Mouse (Mus musculus) MEL (cell line): ENCODE measurements around the gene Sec1. TPM values are rescaled to one million over a fixed set of nuclear protein-coding genes. Genes with fewer than 3 reads are reported as not detected.
A peak's percentile ranks its signal among the peaks of the same experiment; 100 is the strongest.

Experiments
- DNase-seq: peaks from one replicate; pipeline ENCODE4 v3.0.0; 2011; ENCODE audit warnings: low read depth, low spot score
- H3K27ac ChIP-seq: 2 replicates; pipeline ENCODE4 v1.5.1; 2012; ENCODE audit warnings: low read depth, mild to moderate bottlenecking, control low read depth, low read length, moderate library complexity; ENCODE audit not compliant: control insufficient read depth
- H3K27me3 ChIP-seq, 2 experiments: fragments of 150-350 bp in 1 of 2; sonication (generic) in 1 of 2; 2 replicates each; pipeline ENCODE4 v1.6.1; 2012; ENCODE audit warnings: low read length in 2 of 2, mild to moderate bottlenecking in 2 of 2, improper control_type of control experiment in 1 of 2, moderate library complexity in 1 of 2; ENCODE audit not compliant: insufficient read depth in 2 of 2, control insufficient read depth in 1 of 2
- H3K36me3 ChIP-seq, 2 experiments: 2 replicates each; pipeline ENCODE4 v1.6.1; 2012 to 2014; ENCODE audit warnings: low read length in 2 of 2, improper control_type of control experiment in 1 of 2, inconsistent platforms in 1 of 2, mild to moderate bottlenecking in 1 of 2; ENCODE audit not compliant: insufficient read depth in 2 of 2, control insufficient read depth in 1 of 2
- H3K4me1 ChIP-seq, 2 experiments: fragments of 150-350 bp in 1 of 2; sonication (generic) in 1 of 2; 2 replicates each; pipeline ENCODE4 v1.6.1; 2012; ENCODE audit warnings: low read length in 2 of 2, improper control_type of control experiment in 1 of 2, mild to moderate bottlenecking in 1 of 2; ENCODE audit not compliant: insufficient read depth in 2 of 2, control insufficient read depth in 1 of 2
- H3K4me3 ChIP-seq, 2 experiments: fragments of 150-350 bp in 1 of 2; sonication (generic) in 1 of 2; 2 replicates each; pipeline ENCODE4 v1.5.1; 2012; ENCODE audit warnings: low read depth in 2 of 2, low read length in 2 of 2, mild to moderate bottlenecking in 2 of 2, moderate library complexity in 2 of 2, control low read depth in 1 of 2, improper control_type of control experiment in 1 of 2; ENCODE audit not compliant: control insufficient read depth in 1 of 2, insufficient read depth in 1 of 2
- H3K79me2 ChIP-seq: 2 replicates; pipeline ENCODE4 v1.6.1; 2012; ENCODE audit warnings: mild to moderate bottlenecking, low read length, moderate library complexity; ENCODE audit not compliant: control insufficient read depth, poor library complexity, insufficient read depth
- H3K9ac ChIP-seq: 2 replicates; pipeline ENCODE4 v1.6.1; 2012; ENCODE audit warnings: low read depth, mild to moderate bottlenecking, control low read depth, low read length, moderate library complexity; ENCODE audit not compliant: control insufficient read depth, poor library complexity, severe bottlenecking
- H3K9me3 ChIP-seq: fragments of 150-350 bp; sonication (generic); replicated peaks from 2 replicates; pipeline ENCODE4 v1.6.1; 2012; ENCODE audit warnings: mild to moderate bottlenecking, low read length, improper control_type of control experiment, moderate library complexity; ENCODE audit not compliant: insufficient read depth
- BHLHE40 ChIP-seq: IDR thresholded peaks from 2 replicates; pipeline ENCODE4 v1.6.1; 2012; ENCODE audit warnings: low read depth, mild to moderate bottlenecking, inconsistent platforms, low read length, improper control_type of control experiment, borderline replicate concordance
- CHD1 ChIP-seq: IDR thresholded peaks from 2 replicates; pipeline ENCODE4 v1.6.1; 2012; ENCODE audit warnings: low read depth, mild to moderate bottlenecking, inconsistent platforms, low read length, improper control_type of control experiment
- CHD2 ChIP-seq: IDR thresholded peaks from 2 replicates; pipeline ENCODE4 v1.6.1; 2011; ENCODE audit warnings: low read length, improper control_type of control experiment
- ELF1 ChIP-seq: IDR thresholded peaks from 2 replicates; pipeline ENCODE4 v1.6.1; 2014; ENCODE audit warnings: low read depth, mild to moderate bottlenecking, inconsistent platforms, low read length, improper control_type of control experiment, moderate library complexity
- EP300 ChIP-seq, 2 experiments: IDR thresholded peaks; 2 replicates each; pipeline ENCODE4 v1.6.1; 2011; ENCODE audit warnings: improper control_type of control experiment in 2 of 2, low read length in 2 of 2, low read depth in 1 of 2, mild to moderate bottlenecking in 1 of 2
- ETS1 ChIP-seq: IDR thresholded peaks from 2 replicates; pipeline ENCODE4 v1.6.1; 2012; ENCODE audit warnings: low read depth, mild to moderate bottlenecking, inconsistent platforms, low read length, improper control_type of control experiment, moderate library complexity
- GABPA ChIP-seq: IDR thresholded peaks from 2 replicates; pipeline ENCODE4 v1.6.1; 2012; ENCODE audit warnings: low read depth, mild to moderate bottlenecking, inconsistent platforms, low read length, improper control_type of control experiment, moderate library complexity
- HCFC1 ChIP-seq: IDR thresholded peaks from 2 replicates; pipeline ENCODE4 v1.6.1; 2012; ENCODE audit warnings: low read depth, mild to moderate bottlenecking, inconsistent platforms, low read length, improper control_type of control experiment, moderate library complexity
- JUND ChIP-seq: IDR thresholded peaks from 2 replicates; pipeline ENCODE4 v1.6.1; 2011; ENCODE audit warnings: low read depth, mild to moderate bottlenecking, improper control_type of control experiment, low read length
- KAT2A ChIP-seq: conservative IDR thresholded peaks from 2 replicates; pipeline ENCODE4 v1.6.1; 2012; ENCODE audit warnings: low read depth, low read length, improper control_type of control experiment, inconsistent platforms
- MAX ChIP-seq: IDR thresholded peaks from 2 replicates; pipeline ENCODE4 v1.6.1; 2011; ENCODE audit warnings: low read length, improper control_type of control experiment
- MAZ ChIP-seq: IDR thresholded peaks from 2 replicates; pipeline ENCODE4 v1.6.1; 2012; ENCODE audit warnings: low read depth, mild to moderate bottlenecking, inconsistent platforms, low read length, improper control_type of control experiment
- MXI1 ChIP-seq: IDR thresholded peaks from 2 replicates; pipeline ENCODE4 v1.6.1; 2011; ENCODE audit warnings: mild to moderate bottlenecking, low read depth, low read length, improper control_type of control experiment
- MYB ChIP-seq: IDR thresholded peaks from 2 replicates; pipeline ENCODE4 v1.6.1; 2011; ENCODE audit warnings: mild to moderate bottlenecking, low read depth, low read length, improper control_type of control experiment
- MYC ChIP-seq: IDR thresholded peaks from 2 replicates; pipeline ENCODE4 v1.6.1; 2011; ENCODE audit warnings: low read depth, mild to moderate bottlenecking, low read length, improper control_type of control experiment, moderate library complexity
- NELFE ChIP-seq: IDR thresholded peaks from 2 replicates; pipeline ENCODE4 v1.6.1; 2011; ENCODE audit warnings: low read depth, low read length, improper control_type of control experiment
- NRF1 ChIP-seq: IDR thresholded peaks from 2 replicates; pipeline ENCODE4 v1.6.1; 2014; ENCODE audit warnings: low read depth, mild to moderate bottlenecking, inconsistent platforms, low read length, improper control_type of control experiment, moderate library complexity; ENCODE audit not compliant: poor library complexity, insufficient read depth, severe bottlenecking
- POLR2A ChIP-seq, 2 experiments: IDR thresholded peaks; 2 replicates each; pipeline ENCODE4 v1.6.1; 2011 to 2012; ENCODE audit warnings: low read length in 2 of 2, mild to moderate bottlenecking in 2 of 2, control low read depth in 1 of 2, improper control_type of control experiment in 1 of 2, low read depth in 1 of 2, moderate library complexity in 1 of 2; ENCODE audit not compliant: control insufficient read depth in 1 of 2, insufficient read depth in 1 of 2, poor library complexity in 1 of 2
- POLR2AphosphoS2 ChIP-seq: IDR thresholded peaks from 2 replicates; pipeline ENCODE4 v1.6.1; 2011; ENCODE audit warnings: low read length, improper control_type of control experiment
- POLR2AphosphoS5 ChIP-seq: IDR thresholded peaks from 2 replicates; pipeline ENCODE4 v1.6.1; 2012; ENCODE audit warnings: low read depth, borderline replicate concordance, mild to moderate bottlenecking, inconsistent platforms, low read length, moderate library complexity, mixed read lengths
- RCOR1 ChIP-seq: IDR thresholded peaks from 2 replicates; pipeline ENCODE4 v1.6.1; 2012; ENCODE audit warnings: low read depth, mild to moderate bottlenecking, inconsistent platforms, low read length, improper control_type of control experiment
- SIN3A ChIP-seq: IDR thresholded peaks from 2 replicates; pipeline ENCODE4 v1.6.1; 2012; ENCODE audit warnings: low read length, improper control_type of control experiment, inconsistent platforms
- SMC3 ChIP-seq: IDR thresholded peaks from 2 replicates; pipeline ENCODE4 v1.6.1; 2011; ENCODE audit warnings: low read depth, low read length, improper control_type of control experiment
- TBP ChIP-seq: IDR thresholded peaks from 2 replicates; pipeline ENCODE4 v1.8.0; 2011; ENCODE audit warnings: low read depth, low read length, improper control_type of control experiment
- TCF12 ChIP-seq: IDR thresholded peaks from 2 replicates; pipeline ENCODE4 v1.6.1; 2014; ENCODE audit warnings: low read depth, mild to moderate bottlenecking, inconsistent platforms, low read length, improper control_type of control experiment, moderate library complexity
- UBTF ChIP-seq: IDR thresholded peaks from 2 replicates; pipeline ENCODE4 v1.6.1; 2012; ENCODE audit warnings: low read depth, mild to moderate bottlenecking, inconsistent platforms, low read length, improper control_type of control experiment, moderate library complexity, borderline replicate concordance; ENCODE audit not compliant: insufficient read depth
- USF1 ChIP-seq: IDR thresholded peaks from 2 replicates; pipeline ENCODE4 v1.6.1; 2014; ENCODE audit warnings: low read depth, mild to moderate bottlenecking, inconsistent platforms, low read length, improper control_type of control experiment, moderate library complexity
- USF2 ChIP-seq, 2 experiments: IDR thresholded peaks; 2 replicates each; pipeline ENCODE4 v1.6.1; 2011 to 2012; ENCODE audit warnings: improper control_type of control experiment in 2 of 2, low read length in 2 of 2, borderline replicate concordance in 1 of 2, inconsistent platforms in 1 of 2, low read depth in 1 of 2, mild to moderate bottlenecking in 1 of 2; ENCODE audit not compliant: insufficient read depth in 1 of 2
- ZC3H11A ChIP-seq: IDR thresholded peaks from 2 replicates; pipeline ENCODE4 v1.6.1; 2012; ENCODE audit warnings: low read depth, mild to moderate bottlenecking, inconsistent platforms, low read length, improper control_type of control experiment
- ZKSCAN1 ChIP-seq: IDR thresholded peaks from 2 replicates; pipeline ENCODE4 v1.6.1; 2012; ENCODE audit warnings: low read depth, mild to moderate bottlenecking, inconsistent platforms, low read length, improper control_type of control experiment, moderate library complexity
- ZMIZ1 ChIP-seq: IDR thresholded peaks from 2 replicates; pipeline ENCODE4 v1.6.1; 2012; ENCODE audit warnings: low read depth, mild to moderate bottlenecking, inconsistent platforms, low read length, improper control_type of control experiment, moderate library complexity
- polyA plus RNA-seq, 2 experiments: library from polyadenylated mRNA; stranded (reverse) in 1 of 2; unstranded in 1 of 2; fragments of >175 nt in 1 of 2; fragments of >200 nt in 1 of 2; gene quantifications; 2 replicates each; pipeline versions ENCODE4 v1.2.1 to v1.2.4; 2012; ENCODE audit warnings: low replicate concordance in 2 of 2, low read depth in 1 of 2; ENCODE audit not compliant: insufficient read length in 2 of 2, insufficient read depth in 1 of 2, missing spikeins in 1 of 2
- total RNA-seq: library from RNA; depleted of rRNA; stranded (reverse); fragments of 300-350 nt; gene quantifications from 2 replicates; pipeline ENCODE4 v1.2.3, GENCODE M21; 2012

The Sec1 gene
- total and polyA plus RNA-seq, 3 experiments, result not detected

GRCm38 (mm10) chr7:45707375-45707967 lies 13.3 kb upstream of the Sec1 start (continued):
- TF ChIP-seq TBP (peak; percentile 76), BHLHE40 (peak; percentile 97), ETS1 (peak; percentile 68), USF2 (IDR thresholded peaks at IDR 0.05; ENCODE audit: borderline replicate concordance in 1 of 2, insufficient read depth in 1 of 2, low read depth in 1 of 2, low read length in 2 of 2) (peak in 1 of 2 experiments; percentile 81; a peak in 2 of 4 replicates), POLR2AphosphoS2 (peak; percentile 89), MXI1 (peak; percentile 95), EP300 (IDR thresholded peaks at IDR 0.05; ENCODE audit: low read depth in 1 of 2, low read length in 2 of 2) (no peak; a peak in 1 of 4 replicates), POLR2AphosphoS5 (no peak), UBTF (no peak), MAX (peak; percentile 94), TCF12 (peak; percentile 49; the same call in 1 of the 2 replicates), NELFE (peak; percentile 64), SMC3 (no peak), MYB (no peak), MYC (peak; percentile 96), CHD2 (no peak), CHD1 (peak; percentile 92; the same call in 1 of the 2 replicates)

GRCm38 (mm10) chr7:45706721-45707241 lies 12.6 kb upstream of the Sec1 start:
- H3K27me3 ChIP-seq, result no peaks in the 10 kb centered on the region
- peak overlapping the region; percentile 98 for H3K9ac ChIP-seq
- H3K9me3 ChIP-seq, result no peaks in the 10 kb centered on the region
- peaks cover 0 to 12% of the 10 kb centered on the region in 2 experiments; a peak in 1 of 4 replicates for H3K4me1 ChIP-seq
- peaks cover 7% of the 10 kb centered on the region for H3K79me2 ChIP-seq
- DNase-seq, result peak; percentile 91
- peak overlapping the region; percentile 82 to 85 for H3K4me3 ChIP-seq
- peak overlapping the region; percentile 98 for H3K27ac ChIP-seq
- peaks cover 0 to 5% of the 10 kb centered on the region in 2 experiments; a peak in 2 of 4 replicates for H3K36me3 ChIP-seq
- TF ChIP-seq MAX, result peak; percentile 45; the same call in 1 of the 2 replicates
- TF ChIP-seq POLR2A (IDR thresholded peaks at IDR 0.05; ENCODE audit: control insufficient read depth in 1 of 2, insufficient read depth in 1 of 2, low read depth in 1 of 2, low read length in 2 of 2, poor library complexity in 1 of 2), result peak; percentile 65 to 67
- no peak for TF ChIP-seq RCOR1
- TF ChIP-seq NRF1, result peak; percentile 80
- no peak for TF ChIP-seq KAT2A
- TF ChIP-seq TCF12, result peak; percentile 43
- TF ChIP-seq MXI1, result peak; percentile 42; the same call in 1 of the 2 replicates
- TF ChIP-seq ZMIZ1, result peak; percentile 90
- 0 out of 2 replicates have a peak, but pooled peaks have one; percentile 15 for TF ChIP-seq USF1
- 0 out of 2 replicates have a peak, but pooled peaks have one; percentile 49 for TF ChIP-seq BHLHE40
- TF ChIP-seq MYB, result no peak
- no peak for TF ChIP-seq ELF1
- TF ChIP-seq ZC3H11A, result no peak
- TF ChIP-seq CHD1, result no peak
- no peak for TF ChIP-seq GABPA
- TF ChIP-seq POLR2AphosphoS2, result peak; percentile 94
- peak; percentile 60; the same call in 1 of the 2 replicates for TF ChIP-seq HCFC1
- TF ChIP-seq SIN3A, result peak; percentile 77
- TF ChIP-seq ZKSCAN1, result no peak
- peak; percentile 91; the same call in 1 of the 2 replicates for TF ChIP-seq MAZ
- no peak for TF ChIP-seq POLR2AphosphoS5
- TF ChIP-seq UBTF, result 0 out of 2 replicates have a peak, but pooled peaks have one; percentile 44
- TF ChIP-seq CHD2, result no peak
- TF ChIP-seq SMC3, result no peak
- TF ChIP-seq TBP, result peak; percentile 72
- no peak for TF ChIP-seq JUND
- peak; percentile 73 for TF ChIP-seq NELFE
